Mouse (Mus musculus): Measurements from ENCODE around the gene Sctr.

DNA sequence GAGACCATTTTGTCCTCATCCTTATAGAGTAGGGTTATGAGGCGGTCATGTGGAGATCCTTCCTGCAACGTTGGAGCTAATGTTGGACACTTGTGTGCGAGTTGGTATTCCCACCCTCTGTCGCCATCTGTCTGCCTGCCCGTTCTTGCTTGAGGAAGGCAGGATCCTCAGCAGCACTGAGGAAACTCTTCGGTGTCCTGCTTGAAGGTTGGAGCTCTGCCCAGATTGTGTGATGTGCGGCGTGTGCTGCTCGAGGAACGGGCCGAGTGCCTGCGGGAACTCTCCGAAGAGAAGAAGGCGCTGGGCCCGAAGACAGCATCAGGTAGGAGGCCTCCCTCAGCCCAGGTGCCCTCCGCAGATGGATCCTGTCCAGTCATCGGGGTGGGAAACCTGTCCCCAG, 15.3 kb downstream of the Sctr start:
- no peak for TF ChIP-seq CTCF (IDR thresholded peaks at IDR 0.05; ENCODE audit: low read depth)
- no peak for TF ChIP-seq EP300 (IDR thresholded peaks at IDR 0.05; ENCODE audit: low read depth)
